Mouse (Mus musculus) CH12.LX (cell line): ENCODE measurements around the gene Pus3. TPM values are rescaled to one million over a fixed set of nuclear protein-coding genes. Genes with fewer than 3 reads are reported as not detected.

ENCODE experiments used
- DNase-seq: peaks from one replicate; pipeline ENCODE4 v3.0.0-alpha.2; 2013; ENCODE audit errors: extremely low read depth
- H3K27ac ChIP-seq: 2 replicates; pipeline ENCODE4 v1.5.1; 2012; ENCODE audit warnings: low read depth, mild to moderate bottlenecking, control low read depth, moderate library complexity; ENCODE audit not compliant: insufficient read depth
- H3K27me3 ChIP-seq: replicated peaks from 2 replicates; pipeline ENCODE3; 2012; ENCODE audit warnings: inconsistent platforms
- H3K36me3 ChIP-seq, 2 experiments: replicated peaks in 1 of 2; 2 replicates each; pipeline versions ENCODE3 to v1.6.1; 2012; ENCODE audit warnings: inconsistent platforms in 1 of 2, low read length in 1 of 2, mild to moderate bottlenecking in 1 of 2, mixed read lengths in 1 of 2, moderate library complexity in 1 of 2; ENCODE audit not compliant: control insufficient read depth in 1 of 2, insufficient read depth in 1 of 2
- H3K4me1 ChIP-seq, 2 experiments: 2 replicates each; pipeline ENCODE4 v1.6.1; 2012; ENCODE audit warnings: inconsistent platforms in 1 of 2, moderate library complexity in 1 of 2; ENCODE audit not compliant: insufficient read depth in 2 of 2, control insufficient read depth in 1 of 2
- H3K4me2 ChIP-seq: 2 replicates; pipeline ENCODE4 v1.6.1; 2012; ENCODE audit warnings: low read depth, mild to moderate bottlenecking, control low read depth; ENCODE audit not compliant: poor library complexity, insufficient read depth, severe bottlenecking
- H3K4me3 ChIP-seq, 3 experiments: fragments of 150-350 bp in 1 of 3; sonication (generic) in 1 of 3; replicated peaks in 1 of 3; 2 replicates each; pipeline versions ENCODE3 to v1.5.1; 2011 to 2012; ENCODE audit warnings: low read depth in 2 of 3, low read length in 2 of 3, mild to moderate bottlenecking in 2 of 3, moderate library complexity in 2 of 3, control low read depth in 1 of 3, improper control_type of control experiment in 1 of 3, inconsistent platforms in 1 of 3, mixed read lengths in 1 of 3; ENCODE audit not compliant: poor library complexity in 1 of 3
- H3K79me2 ChIP-seq: replicated peaks from 2 replicates; pipeline ENCODE4 v1.6.1; 2012; ENCODE audit warnings: mild to moderate bottlenecking, moderate library complexity; ENCODE audit not compliant: control insufficient read depth, poor library complexity, insufficient read depth, severe bottlenecking; ENCODE audit errors: extremely low read depth
- H3K9ac ChIP-seq: 2 replicates; pipeline ENCODE4 v1.6.1; 2012; ENCODE audit warnings: low read depth, mild to moderate bottlenecking, control low read depth, moderate library complexity; ENCODE audit not compliant: insufficient read depth
- H3K9me3 ChIP-seq: replicated peaks from 2 replicates; pipeline ENCODE3; 2012; ENCODE audit warnings: low read length, inconsistent platforms, mixed read lengths
- BHLHE40 ChIP-seq: IDR thresholded peaks from 2 replicates; pipeline ENCODE4 v1.6.1; 2011; ENCODE audit warnings: mild to moderate bottlenecking, low read depth, low read length, improper control_type of control experiment
- CHD1 ChIP-seq: IDR thresholded peaks from 2 replicates; pipeline ENCODE4 v1.6.1; 2012; ENCODE audit warnings: low read depth, low read length, improper control_type of control experiment, inconsistent platforms
- CHD2 ChIP-seq: IDR thresholded peaks from 2 replicates; pipeline ENCODE4 v1.6.1; 2011; ENCODE audit warnings: low read length, improper control_type of control experiment
- CTCF ChIP-seq, 2 experiments: IDR thresholded peaks in 1 of 2; conservative IDR thresholded peaks in 1 of 2; 2 replicates each; pipeline ENCODE4 v1.5.1; 2011 to 2012; ENCODE audit warnings: low read depth in 2 of 2, low read length in 2 of 2, improper control_type of control experiment in 1 of 2, inconsistent platforms in 1 of 2, mild to moderate bottlenecking in 1 of 2, moderate library complexity in 1 of 2
- ELF1 ChIP-seq: IDR thresholded peaks from 2 replicates; pipeline ENCODE4 v1.6.1; 2014; ENCODE audit warnings: low read depth, mild to moderate bottlenecking, inconsistent platforms, low read length, improper control_type of control experiment
- ETS1 ChIP-seq: conservative IDR thresholded peaks from 2 replicates; pipeline ENCODE4 v1.6.1; 2012; ENCODE audit warnings: low read depth, mild to moderate bottlenecking, inconsistent platforms, low read length, improper control_type of control experiment, moderate library complexity
- HCFC1 ChIP-seq: IDR thresholded peaks from 2 replicates; pipeline ENCODE4 v1.6.1; 2012; ENCODE audit warnings: low read depth, mild to moderate bottlenecking, inconsistent platforms, low read length, improper control_type of control experiment
- IRF4 ChIP-seq: IDR thresholded peaks from 2 replicates; pipeline ENCODE4 v1.6.1; 2014; ENCODE audit warnings: low read depth, mild to moderate bottlenecking, inconsistent platforms, low read length, improper control_type of control experiment
- KAT2A ChIP-seq: IDR thresholded peaks from 2 replicates; pipeline ENCODE4 v1.6.1; 2012; ENCODE audit warnings: low read length, improper control_type of control experiment, inconsistent platforms; ENCODE audit not compliant: insufficient replicate concordance
- MAFK ChIP-seq: IDR thresholded peaks from 2 replicates; pipeline ENCODE4 v1.6.1; 2011; ENCODE audit warnings: low read length, improper control_type of control experiment; ENCODE audit not compliant: insufficient replicate concordance
- MAX ChIP-seq: IDR thresholded peaks from 2 replicates; pipeline ENCODE4 v1.6.1; 2011; ENCODE audit warnings: low read length, improper control_type of control experiment
- MXI1 ChIP-seq: IDR thresholded peaks from 2 replicates; pipeline ENCODE4 v1.6.1; 2011; ENCODE audit warnings: mild to moderate bottlenecking, low read depth, low read length, improper control_type of control experiment
- MYC ChIP-seq: IDR thresholded peaks from 2 replicates; pipeline ENCODE4 v1.6.1; 2011; ENCODE audit warnings: low read depth, mild to moderate bottlenecking, improper control_type of control experiment, low read length
- NRF1 ChIP-seq: IDR thresholded peaks from 2 replicates; pipeline ENCODE4 v1.6.1; 2014; ENCODE audit warnings: low read depth, mild to moderate bottlenecking, inconsistent platforms, low read length, improper control_type of control experiment, moderate library complexity
- RAD21 ChIP-seq: IDR thresholded peaks from 2 replicates; pipeline ENCODE4 v1.6.1; 2011; ENCODE audit warnings: low read depth, mild to moderate bottlenecking, low read length, improper control_type of control experiment, moderate library complexity
- RCOR1 ChIP-seq: conservative IDR thresholded peaks from 2 replicates; pipeline ENCODE4 v1.6.1; 2012; ENCODE audit warnings: low read depth, mild to moderate bottlenecking, inconsistent platforms, low read length, improper control_type of control experiment
- SIN3A ChIP-seq: IDR thresholded peaks from 2 replicates; pipeline ENCODE4 v1.6.1; 2012; ENCODE audit warnings: low read length, improper control_type of control experiment, inconsistent platforms
- SMC3 ChIP-seq: IDR thresholded peaks from 2 replicates; pipeline ENCODE4 v1.6.1; 2011; ENCODE audit warnings: low read depth, low read length, improper control_type of control experiment
- TBP ChIP-seq: conservative IDR thresholded peaks from 2 replicates; pipeline ENCODE4 v1.6.1; 2011; ENCODE audit warnings: low read depth, low read length, improper control_type of control experiment
- TCF12 ChIP-seq: IDR thresholded peaks from 2 replicates; pipeline ENCODE4 v1.6.1; 2014; ENCODE audit warnings: low read depth, mild to moderate bottlenecking, inconsistent platforms, low read length, improper control_type of control experiment
- UBTF ChIP-seq: IDR thresholded peaks from 2 replicates; pipeline ENCODE4 v1.6.1; 2012; ENCODE audit warnings: low read depth, mild to moderate bottlenecking, inconsistent platforms, low read length, improper control_type of control experiment, moderate library complexity
- USF2 ChIP-seq: conservative IDR thresholded peaks from 2 replicates; pipeline ENCODE4 v1.6.1; 2011; ENCODE audit warnings: low read depth, low read length, improper control_type of control experiment
- ZC3H11A ChIP-seq: IDR thresholded peaks from 2 replicates; pipeline ENCODE4 v1.6.1; 2012; ENCODE audit warnings: low read depth, mild to moderate bottlenecking, inconsistent platforms, low read length, improper control_type of control experiment
- ZNF384 ChIP-seq: IDR thresholded peaks from 2 replicates; pipeline ENCODE4 v1.6.1; 2012; ENCODE audit warnings: low read depth, low read length, improper control_type of control experiment, inconsistent platforms
- dilution Hi-C: fragments of 300-500 bp; cut with MboI; formaldehyde crosslinking; loops from 2 replicates; pipeline ENCODE4 v1.14.3; 2020; ENCODE audit warnings: low sequenced_read_pairs; ENCODE audit not compliant: extremely low pct_unique_long_range_greater_than_20kb, extremely low pct_ligation_motif_present
- in situ Hi-C: fragments of 300-500 bp; cut with MboI; formaldehyde crosslinking; loops from 3 replicates; pipeline ENCODE4 v1.14.3; 2019; ENCODE audit warnings: low sequenced_read_pairs, low pct_ligation_motif_present, low pct_unique_long_range_greater_than_20kb, mixed read lengths
- polyA plus RNA-seq: library from polyadenylated mRNA; unstranded; fragments of >175 nt; gene quantifications from 2 replicates; pipeline ENCODE4 v1.2.1, GENCODE M21; 2012; ENCODE audit warnings: low read depth; ENCODE audit not compliant: insufficient read length
- total RNA-seq, 2 experiments: library from RNA; depleted of rRNA; stranded (reverse); fragments of 300-350 nt in 1 of 2; fragments of >200 nt in 1 of 2; gene quantifications; 2 replicates each; pipeline ENCODE4 v1.2.3; 2012 to 2014

Gene Pus3
- total and polyA plus RNA-seq, 3 experiments: 18.0 to 40.8 (median 21.8) TPM

GRCm38 (mm10) chr9:35533266-35533665 is 25.1 kb upstream of the Pus3 start:
- Histone ChIP-seq H3K4me3 (no peak overlapping the region), H3K27ac (no peak overlapping the region), H3K9me3 (no peaks in the 10 kb centered on the region), H3K27me3 (no peaks in the 10 kb centered on the region), H3K36me3 (no peaks in the 10 kb centered on the region), H3K4me2 (no peak overlapping the region), H3K4me1 (peaks cover 6 to 20% of the 10 kb centered on the region in 2 experiments; a peak in 3 of 4 replicates), H3K79me2 (no peaks in the 10 kb centered on the region), H3K9ac (no peak overlapping the region)
- dilution Hi-C loops: loop anchor here (25.0 kb wide), 1 partner anchor 246 kb away; no protein-coding TSS in a partner anchor
- TF ChIP-seq ZNF384 (no peak), NRF1 (no peak)
- in situ Hi-C loops: loop anchor here (5.0 to 25.0 kb wide), 2 partner anchors 251 to 496 kb away; no protein-coding TSS in a partner anchor
- DNase-seq: no peak

- in situ Hi-C loops: loop anchor here (25.0 kb wide), 1 partner anchor 498 kb away; no protein-coding TSS in a partner anchor
- Histone ChIP-seq H3K4me3 (no peak overlapping the region), H3K4me2 (no peak overlapping the region)
- dilution Hi-C loops: loop anchor here (25.0 kb wide), 1 partner anchor 248 kb away; no protein-coding TSS in a partner anchor
- TF ChIP-seq ZC3H11A: peak; percentile 22
- peak; percentile 56 to 85 for TF ChIP-seq CTCF (conservative IDR thresholded peaks at IDR 0.05 in 1 of 2, IDR thresholded peaks at IDR 0.05 in 1 of 2; ENCODE audit: low read depth in 2 of 2, low read length in 2 of 2)
- no peak for TF ChIP-seq IRF4
- TF ChIP-seq RAD21: peak; percentile 84
- TF ChIP-seq CHD1: no peak
- TF ChIP-seq SMC3: peak; percentile 85
- TF ChIP-seq, all 38 proteins: peak for 4
- peaks cover 6 to 32% of the 10 kb centered on the region in 2 experiments; a peak in 3 of 4 replicates for H3K4me1 ChIP-seq
- peak; percentile 65 for DNase-seq
- no peaks in the 10 kb centered on the region for H3K79me2 ChIP-seq
- no peaks in the 10 kb centered on the region for H3K36me3 ChIP-seq
- no peaks in the 10 kb centered on the region for H3K9me3 ChIP-seq
- H3K27me3 ChIP-seq: no peaks in the 10 kb centered on the region
- H3K27ac ChIP-seq: no peak overlapping the region
- H3K9ac ChIP-seq: no peak overlapping the region
These were observed 23.3 kb upstream of the Pus3 start for GRCm38 (mm10) chr9:35535110-35535509.

GRCm38 (mm10) chr9:35535876-35536275 is 22.5 kb upstream of the Pus3 start:
- H3K36me3 ChIP-seq: no peaks in the 10 kb centered on the region
- no peak overlapping the region for H3K4me3 ChIP-seq
- H3K4me1 ChIP-seq: peaks cover 6 to 33% of the 10 kb centered on the region in 2 experiments; a peak in 3 of 4 replicates
- no peak overlapping the region for H3K9ac ChIP-seq
- H3K9me3 ChIP-seq: no peaks in the 10 kb centered on the region
- no peak overlapping the region for H3K4me2 ChIP-seq
- dilution Hi-C loops (loop anchor here (25.0 kb wide), 1 partner anchor 249 kb away; no protein-coding TSS in a partner anchor), in situ Hi-C loops (loop anchor here (25.0 kb wide), 1 partner anchor 499 kb away; no protein-coding TSS in a partner anchor)
- no peak for TF ChIP-seq CHD2
- TF ChIP-seq BHLHE40: no peak
- no peak for TF ChIP-seq SIN3A
- TF ChIP-seq MXI1: no peak
- no peak for TF ChIP-seq TBP
- TF ChIP-seq UBTF: no peak
- TF ChIP-seq HCFC1: no peak
- no peak for TF ChIP-seq TCF12
- TF ChIP-seq MAX: no peak
- TF ChIP-seq ETS1: no peak
- no peak for TF ChIP-seq MYC
- TF ChIP-seq RAD21: no peak
- TF ChIP-seq MAFK: no peak
- no peak for TF ChIP-seq ELF1
- no peak for TF ChIP-seq RCOR1
- TF ChIP-seq USF2: no peak
- no peak for TF ChIP-seq KAT2A
- H3K27me3 ChIP-seq: no peaks in the 10 kb centered on the region
- no peak for DNase-seq
- no peak overlapping the region for H3K27ac ChIP-seq
- no peaks in the 10 kb centered on the region for H3K79me2 ChIP-seq
